Mouse (Mus musculus): Measurements from ENCODE around the gene Zfp771. TPM values are rescaled to one million over a fixed set of nuclear protein-coding genes. Genes with fewer than 3 reads are reported as not detected.
A peak's percentile ranks its signal among the peaks of the same experiment; 100 is the strongest.

Gene Zfp771
- polyA plus RNA-seq, 1 experiment from 2014 or later: 2.3 TPM

GRCm38 (mm10) chr7:127273925-127274789 lies 30.1 kb downstream of the Zfp771 start, which contains the start of gene Sephs2:
Gene Sephs2, minus strand, starts transcription at chr7:127274055.
- WGBS (ENCODE audit: missing documents): 1% methylated on average over 39 of the region's 39 CpGs
- Histone ChIP-seq H3K27ac (peak within 1 kb of the TSS; percentile 63), H3K36me3 (ENCODE audit: inconsistent target) (no peaks in the 10 kb centered on the region), H3K4me3 (ENCODE audit: inconsistent target) (peak within 1 kb of the TSS; percentile 48), H3K79me2 (ENCODE audit: inconsistent target) (peaks cover 23% of the 10 kb centered on the region)

DNA sequence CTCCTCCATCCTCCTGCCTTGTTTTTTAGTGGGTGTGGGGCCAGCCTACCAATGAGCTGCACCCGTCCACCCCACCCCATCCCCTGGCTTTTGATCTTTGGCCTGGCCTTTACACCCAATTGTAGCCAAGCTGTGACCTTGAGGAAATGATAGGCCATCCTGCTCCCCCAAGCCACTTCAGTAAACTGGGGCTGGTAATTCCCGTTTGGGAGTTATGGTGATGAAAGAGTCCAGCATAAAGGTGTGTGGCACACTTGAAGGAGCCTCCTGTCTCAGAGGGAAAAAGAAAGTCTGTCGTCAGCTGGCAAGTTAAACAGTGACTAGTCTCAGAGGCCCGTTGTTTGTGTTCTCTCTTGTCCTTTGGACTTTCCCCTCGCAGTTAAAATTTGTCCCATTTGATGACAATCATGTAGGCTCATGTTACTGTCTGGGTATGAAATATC lies 32.5 kb downstream of the Zfp771 start:
- H3K79me2 ChIP-seq (ENCODE audit: inconsistent target): peaks cover 21% of the 10 kb centered on the region
- 95% methylated on average over 5 of the region's 5 CpGs for WGBS (ENCODE audit: missing documents)
- H3K36me3 ChIP-seq (ENCODE audit: inconsistent target): no peaks in the 10 kb centered on the region
- no peak overlapping the region for H3K4me3 ChIP-seq (ENCODE audit: inconsistent target)
- H3K27ac ChIP-seq: no peak overlapping the region

GRCm38 (mm10) chr7:127278311-127278710 lies 34.2 kb downstream of the Zfp771 start:
- H3K36me3 ChIP-seq (ENCODE audit: inconsistent target): no peaks in the 10 kb centered on the region
- H3K4me3 ChIP-seq (ENCODE audit: inconsistent target): no peak overlapping the region
- 15% methylated on average over 8 of the region's 8 CpGs for WGBS (ENCODE audit: missing documents)
- H3K79me2 ChIP-seq (ENCODE audit: inconsistent target): peaks cover 3% of the 10 kb centered on the region
- no peak overlapping the region for H3K27ac ChIP-seq

- H3K36me3 ChIP-seq (ENCODE audit: inconsistent target): no peaks in the 10 kb centered on the region
- H3K27ac ChIP-seq: no peak overlapping the region
- WGBS (ENCODE audit: missing documents): 93% methylated on average over 3 of the region's 3 CpGs
- no peaks in the 10 kb centered on the region for H3K79me2 ChIP-seq (ENCODE audit: inconsistent target)
- no peak overlapping the region for H3K4me3 ChIP-seq (ENCODE audit: inconsistent target)
Measured at GRCm38 (mm10) chr7:127280092-127280491, 36.0 kb downstream of the Zfp771 start.

DNA sequence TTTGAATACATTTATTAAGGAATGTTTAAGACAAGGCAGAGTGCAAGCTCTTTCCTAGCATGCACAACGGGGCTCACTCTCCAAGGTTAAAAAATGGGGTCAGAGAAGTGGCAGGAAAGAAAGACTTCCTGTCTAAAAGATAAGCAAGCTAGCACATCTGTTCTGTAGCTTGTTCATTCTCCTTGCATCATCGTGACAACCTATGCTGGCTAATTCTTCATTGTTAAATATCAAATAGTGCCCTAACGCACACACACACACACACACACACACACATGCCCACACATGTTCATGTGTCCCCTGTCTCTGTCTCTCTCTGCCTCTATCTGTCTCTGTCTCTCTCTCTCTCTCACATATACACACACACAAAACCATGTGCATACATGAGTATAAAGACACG lies 37.0 kb downstream of the Zfp771 start:
- no peak overlapping the region for H3K27ac ChIP-seq
- no peak overlapping the region for H3K4me3 ChIP-seq (ENCODE audit: inconsistent target)
- no peaks in the 10 kb centered on the region for H3K36me3 ChIP-seq (ENCODE audit: inconsistent target)
- 13% methylated on average over 4 of the region's 4 CpGs for WGBS (ENCODE audit: missing documents)
- no peaks in the 10 kb centered on the region for H3K79me2 ChIP-seq (ENCODE audit: inconsistent target)

DNA sequence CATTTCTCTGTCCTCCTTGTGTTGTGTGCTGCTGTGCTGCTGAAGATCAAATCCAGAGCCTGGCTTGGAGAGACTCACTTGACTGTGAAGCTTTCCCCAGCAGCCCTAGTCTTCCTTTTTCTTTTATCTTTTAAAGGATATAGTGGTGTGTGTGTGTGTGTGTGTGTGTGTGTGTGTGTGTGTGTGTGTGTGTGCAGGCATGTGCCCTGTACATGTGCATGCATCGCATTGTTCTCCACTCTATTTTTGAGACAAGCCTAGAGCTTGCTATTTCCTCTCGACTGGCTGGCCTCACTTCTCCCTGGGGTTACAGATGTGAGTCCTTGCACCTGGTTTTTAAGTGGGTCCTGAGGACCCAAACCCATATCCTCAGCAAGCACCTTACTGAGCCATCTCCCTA lies 38.1 kb downstream of the Zfp771 start:
- H3K27ac ChIP-seq: no peak overlapping the region
- 56% methylated on average over 2 of the region's 2 CpGs for WGBS (ENCODE audit: missing documents)
- H3K79me2 ChIP-seq (ENCODE audit: inconsistent target): no peaks in the 10 kb centered on the region
- no peak overlapping the region for H3K4me3 ChIP-seq (ENCODE audit: inconsistent target)
- no peaks in the 10 kb centered on the region for H3K36me3 ChIP-seq (ENCODE audit: inconsistent target)

DNA sequence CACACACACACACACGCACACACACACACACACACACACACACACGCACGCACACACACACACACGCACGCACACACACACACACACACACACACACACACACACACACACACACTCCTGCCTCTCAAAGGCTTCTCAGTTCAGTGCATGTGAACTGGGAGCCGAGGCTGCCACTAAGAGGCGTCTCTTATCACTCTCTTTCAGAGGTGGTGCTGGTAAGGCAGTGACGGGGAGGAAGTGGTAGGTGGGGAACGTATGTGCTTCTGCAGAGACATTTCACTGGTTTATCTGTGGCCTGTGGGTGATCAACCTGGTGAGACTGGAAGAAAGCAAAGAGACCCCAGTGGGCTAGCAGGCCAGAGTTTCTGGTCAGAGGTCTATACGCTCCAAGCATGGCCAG lies 41.1 kb downstream of the Zfp771 start:
- Histone ChIP-seq H3K27ac (no peak overlapping the region), H3K79me2 (ENCODE audit: inconsistent target) (no peaks in the 10 kb centered on the region), H3K4me3 (ENCODE audit: inconsistent target) (no peak overlapping the region), H3K36me3 (ENCODE audit: inconsistent target) (no peaks in the 10 kb centered on the region)
- 59% methylated on average over 5 of the region's 10 CpGs for WGBS (ENCODE audit: missing documents)

DNA sequence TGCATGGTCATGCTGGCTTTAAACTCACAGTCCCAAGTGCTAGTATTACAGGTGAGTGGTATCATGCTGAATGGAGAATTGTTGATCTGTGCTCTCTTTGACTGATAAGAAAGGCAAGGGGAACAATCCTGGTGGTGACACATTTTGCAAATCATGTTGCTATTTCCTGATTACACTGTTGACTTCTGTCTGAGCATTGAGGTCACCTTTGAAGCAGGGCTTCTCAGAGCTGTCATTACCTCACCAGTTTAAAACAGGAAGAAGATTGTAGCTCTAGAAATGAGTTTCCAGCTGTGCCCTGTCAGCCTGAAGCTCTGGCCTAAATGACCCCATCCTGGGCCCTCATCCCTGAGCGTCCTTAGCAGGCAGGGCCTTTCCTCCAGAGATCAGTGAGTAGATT lies 43.9 kb downstream of the Zfp771 start:
- 83% methylated on average over 1 of the region's 1 CpGs for WGBS (ENCODE audit: missing documents)
- Histone ChIP-seq H3K27ac (no peak overlapping the region), H3K79me2 (ENCODE audit: inconsistent target) (no peaks in the 10 kb centered on the region), H3K36me3 (ENCODE audit: inconsistent target) (no peaks in the 10 kb centered on the region), H3K4me3 (ENCODE audit: inconsistent target) (no peak overlapping the region)

GRCm38 (mm10) chr7:127289306-127289705 lies 45.2 kb downstream of the Zfp771 start:
- peak overlapping the region; percentile 66 for H3K27ac ChIP-seq
- no peak overlapping the region for H3K4me3 ChIP-seq (ENCODE audit: inconsistent target)
- WGBS (ENCODE audit: missing documents): 8% methylated on average over 2 of the region's 2 CpGs

GRCm38 (mm10) chr7:127290142-127290541 lies 46.1 kb downstream of the Zfp771 start:
- H3K27ac ChIP-seq: peak overlapping the region; percentile 66
- WGBS (ENCODE audit: missing documents): 2% methylated on average over 8 of the region's 8 CpGs

More at GRCm38 (mm10) chr7:127289306-127289705, 45.2 kb downstream of the Zfp771 start:
- H3K79me2 ChIP-seq (ENCODE audit: inconsistent target): no peaks in the 10 kb centered on the region
- no peaks in the 10 kb centered on the region for H3K36me3 ChIP-seq (ENCODE audit: inconsistent target)

DNA sequence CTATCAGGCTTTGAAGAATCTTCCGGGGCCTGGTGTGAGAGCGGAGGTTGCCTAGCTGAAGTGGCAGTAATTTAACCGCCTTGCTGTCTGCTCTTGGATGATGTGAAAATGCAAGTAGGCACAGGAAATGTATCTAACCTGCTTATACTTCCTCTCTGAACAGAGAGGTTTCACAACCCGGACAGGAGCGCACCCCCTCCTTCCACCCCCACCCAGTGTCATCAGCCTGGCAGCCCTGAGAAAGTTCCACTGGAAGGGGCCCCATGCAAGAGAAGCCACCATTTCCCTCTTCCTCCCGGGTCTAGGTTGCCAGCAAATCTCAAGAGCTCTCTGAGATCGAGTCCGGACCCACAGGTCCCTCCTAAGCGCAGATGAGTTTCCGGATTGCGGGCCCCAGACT lies 52.0 kb downstream of the Zfp771 start, which contains the start of gene Itgal:
Gene Itgal, plus strand, starts transcription at position 163 of the 400 bp plus-strand sequence.
- H3K27ac ChIP-seq: peak within 1 kb of the TSS; percentile 28
- 16% methylated on average over 11 of the region's 11 CpGs for WGBS (ENCODE audit: missing documents)
- no peaks in the 10 kb centered on the region for H3K79me2 ChIP-seq (ENCODE audit: inconsistent target)
- H3K36me3 ChIP-seq (ENCODE audit: inconsistent target): no peaks in the 10 kb centered on the region
- peak within 1 kb of the TSS; percentile 2; the same call in 1 of the 2 replicates for H3K4me3 ChIP-seq (ENCODE audit: inconsistent target)

More at GRCm38 (mm10) chr7:127290142-127290541, 46.1 kb downstream of the Zfp771 start:
- H3K4me3 ChIP-seq (ENCODE audit: inconsistent target): no peak overlapping the region
- H3K79me2 ChIP-seq (ENCODE audit: inconsistent target): no peaks in the 10 kb centered on the region
- no peaks in the 10 kb centered on the region for H3K36me3 ChIP-seq (ENCODE audit: inconsistent target)

DNA sequence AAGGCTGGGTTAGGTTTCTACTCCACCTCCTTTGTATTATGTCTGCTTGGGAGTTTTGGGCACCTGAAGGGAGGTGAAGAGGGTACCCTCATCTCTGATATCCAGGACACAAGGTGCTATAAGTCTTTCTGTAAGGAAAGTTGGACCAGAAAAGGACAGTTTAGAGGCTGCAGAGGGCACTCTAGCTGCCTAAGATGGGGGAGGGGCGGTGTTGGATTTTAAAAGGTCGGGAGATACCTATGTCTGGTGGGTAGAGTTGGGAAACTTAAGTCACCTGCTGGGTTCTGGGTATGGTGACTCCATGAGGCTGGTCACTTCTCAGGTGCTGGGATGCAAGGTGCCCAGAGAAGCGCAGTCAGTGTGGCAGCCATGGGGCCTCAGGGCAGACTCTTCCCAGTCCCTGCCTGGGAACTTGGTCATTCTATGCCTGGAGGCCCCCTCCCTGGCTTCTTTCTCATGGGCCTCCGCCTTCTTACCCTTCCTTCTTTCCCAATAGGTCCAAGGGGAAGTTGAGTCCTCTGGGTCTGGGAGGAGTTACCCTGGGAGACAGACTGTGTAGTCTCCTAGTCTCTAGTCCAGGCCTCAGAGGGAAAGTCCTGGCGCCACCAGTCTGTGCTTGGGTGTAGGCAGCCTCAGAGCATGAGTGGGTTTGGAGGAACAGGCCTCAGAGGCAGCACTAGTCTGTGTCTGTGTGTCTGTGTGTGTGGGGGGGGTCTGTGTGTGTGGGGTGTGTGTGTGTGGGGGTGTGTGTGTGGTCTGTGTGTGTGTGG lies 52.9 kb downstream of the Zfp771 start:
- Histone ChIP-seq H3K36me3 (ENCODE audit: inconsistent target) (no peaks in the 10 kb centered on the region), H3K4me3 (ENCODE audit: inconsistent target) (0 out of 2 replicates have a peak overlapping the region, but pooled peaks have one; percentile 2), H3K27ac (no peak overlapping the region), H3K79me2 (ENCODE audit: inconsistent target) (no peaks in the 10 kb centered on the region)
- WGBS (ENCODE audit: missing documents): 63% methylated on average over 5 of the region's 5 CpGs

GRCm38 (mm10) chr7:127297586-127298193 lies 53.6 kb downstream of the Zfp771 start:
- WGBS (ENCODE audit: missing documents): 94% methylated on average over 5 of the region's 5 CpGs
- Histone ChIP-seq H3K27ac (no peak overlapping the region), H3K79me2 (ENCODE audit: inconsistent target) (no peaks in the 10 kb centered on the region), H3K4me3 (ENCODE audit: inconsistent target) (no peak overlapping the region), H3K36me3 (ENCODE audit: inconsistent target) (no peaks in the 10 kb centered on the region)
